Mouse (Mus musculus): ENCODE measurements around the gene Ppm1j.

- no peak for TF ChIP-seq CHD2 (IDR thresholded peaks at IDR 0.05; ENCODE audit: low read depth, low read length)
- no peak for TF ChIP-seq HCFC1 (IDR thresholded peaks at IDR 0.05; ENCODE audit: borderline replicate concordance, insufficient read depth, low read length)
- no peak for TF ChIP-seq ZNF384 (IDR thresholded peaks at IDR 0.05; ENCODE audit: low read depth, low read length)
- no peak for TF ChIP-seq MAFK (IDR thresholded peaks at IDR 0.05; ENCODE audit: insufficient read depth, low read depth, low read length)
- TF ChIP-seq ZC3H11A (IDR thresholded peaks at IDR 0.05; ENCODE audit: borderline replicate concordance, low read depth, low read length) = no peak
Measured at GRCm38 (mm10) chr3:104820426-104820825, 39.6 kb downstream of the Ppm1j start.
